Mouse (Mus musculus) hindbrain, embryonic 15.5 days (tissue): ENCODE results near the gene Pik3ca. TPM values are rescaled to one million over a fixed set of nuclear protein-coding genes. Genes with fewer than 3 reads are reported as not detected.

Experiments
- ATAC-seq: fragments of 200-750 bp; cut with Nextera tagmentation; 2 replicates; pipeline ENCODE4 v1.8.0; 2017; ENCODE audit warnings: low read depth, moderate number of reproducible peaks, moderate TSS enrichment; ENCODE audit not compliant: low FRiP score
- H3K27ac ChIP-seq: fragments of 300-500 bp; sonication (generic); replicated peaks from 2 replicates; pipeline ENCODE4 v1.5.1; 2015; ENCODE audit warnings: mild to moderate bottlenecking, inconsistent platforms
- H3K27me3 ChIP-seq: fragments of 300-500 bp; sonication (generic); 2 replicates; pipeline ENCODE4 v1.6.1; 2015; ENCODE audit warnings: control low read depth, inconsistent platforms
- H3K36me3 ChIP-seq: fragments of 300-500 bp; sonication (generic); 2 replicates; pipeline ENCODE4 v1.6.1; 2015; ENCODE audit warnings: control low read depth, inconsistent platforms
- H3K4me1 ChIP-seq: fragments of 300-500 bp; sonication (generic); replicated peaks from 2 replicates; pipeline ENCODE4 v1.6.1; 2015; ENCODE audit warnings: control low read depth, inconsistent platforms
- H3K4me2 ChIP-seq: fragments of 300-500 bp; sonication (generic); 2 replicates; pipeline ENCODE4 v1.6.1; 2015; ENCODE audit warnings: moderate library complexity, mild to moderate bottlenecking, inconsistent platforms
- H3K4me3 ChIP-seq: fragments of 300-500 bp; sonication (generic); 2 replicates; pipeline ENCODE4 v1.5.1; 2015; ENCODE audit warnings: mild to moderate bottlenecking, inconsistent platforms
- H3K9ac ChIP-seq: fragments of 300-500 bp; sonication (generic); 2 replicates; pipeline ENCODE4 v1.6.1; 2015; ENCODE audit warnings: inconsistent platforms
- H3K9me3 ChIP-seq: fragments of 300-500 bp; sonication (generic); 2 replicates; pipeline ENCODE4 v1.6.1; 2016; ENCODE audit warnings: control low read depth, inconsistent platforms
- WGBS: fragments of 180-500 bp; shearing (Covaris S2); methylation state at CpG from one replicate; pipeline ENCODE4 v1.1.7; 2015; 5-methylcytosine and 5-hydroxymethylcytosine counted together
- polyA plus RNA-seq: library from polyadenylated mRNA; unstranded; fragments of >200 nt; fragmentation: Nextera tagmentation; extraction: Ambion mirVana; gene quantifications from 2 replicates; pipeline ENCODE4 v1.2.1, GENCODE M21; 2015

Pik3ca gene
- polyA plus RNA-seq, 1 experiment from 2014 or later: 10.8 TPM

DNA sequence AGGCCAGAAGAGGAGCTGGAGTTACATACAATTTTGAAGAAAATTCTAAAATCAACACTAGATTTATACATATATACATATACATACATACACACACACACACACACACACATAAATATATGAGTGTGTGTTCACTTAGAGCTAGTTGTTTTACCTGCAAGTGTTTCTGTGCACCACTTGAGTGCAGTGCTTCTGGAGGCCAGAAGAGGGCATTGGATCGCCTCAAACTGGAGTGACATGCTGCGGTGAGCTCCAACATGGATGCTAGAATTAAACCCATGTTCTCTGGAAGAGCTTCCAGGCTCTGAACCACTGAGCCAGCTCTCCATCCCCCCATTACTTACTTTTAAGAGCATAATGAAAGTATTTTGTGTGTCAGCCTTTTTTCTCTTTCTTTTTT is 17.6 kb upstream of the Pik3ca start:
- H3K27me3 ChIP-seq: no peaks in the 10 kb centered on the region
- ATAC-seq: no peak
- 35% methylated on average over 2 of the region's 2 CpGs for WGBS

DNA sequence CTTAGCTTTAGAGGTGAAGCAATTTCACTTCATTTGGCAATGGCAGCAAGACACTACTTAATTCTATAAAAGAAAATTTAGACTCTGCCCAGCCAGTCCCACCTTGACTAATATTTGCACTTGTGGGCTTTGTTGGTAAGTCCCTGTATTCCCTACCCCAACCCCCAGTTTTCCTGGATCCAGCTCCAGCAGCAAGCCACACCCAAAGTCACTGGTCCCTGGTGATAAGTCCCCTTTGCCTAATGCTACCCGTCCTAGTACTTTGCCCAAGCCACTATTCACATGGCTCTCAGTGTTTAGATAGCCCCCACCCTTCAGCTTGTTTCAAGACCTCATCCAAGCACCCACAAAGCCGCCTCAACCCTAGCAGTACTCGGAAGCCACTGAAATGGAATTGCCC is 15.9 kb upstream of the Pik3ca start:
- H3K4me1 ChIP-seq: no peaks in the 10 kb centered on the region
- no peak for ATAC-seq
- H3K4me2 ChIP-seq: no peak overlapping the region
- H3K9me3 ChIP-seq: no peaks in the 10 kb centered on the region
- no peak overlapping the region for H3K27ac ChIP-seq
- no peaks in the 10 kb centered on the region for H3K36me3 ChIP-seq
- no peaks in the 10 kb centered on the region for H3K27me3 ChIP-seq
- WGBS: 78% methylated on average over 3 of the region's 3 CpGs
- H3K9ac ChIP-seq: no peak overlapping the region
- no peak overlapping the region for H3K4me3 ChIP-seq

More for the DNA sequence above, 17.6 kb upstream of the Pik3ca start:
- Histone ChIP-seq H3K4me1 (no peaks in the 10 kb centered on the region), H3K4me3 (no peak overlapping the region), H3K36me3 (no peaks in the 10 kb centered on the region), H3K4me2 (no peak overlapping the region), H3K27ac (no peak overlapping the region), H3K9me3 (no peaks in the 10 kb centered on the region), H3K9ac (no peak overlapping the region)

DNA sequence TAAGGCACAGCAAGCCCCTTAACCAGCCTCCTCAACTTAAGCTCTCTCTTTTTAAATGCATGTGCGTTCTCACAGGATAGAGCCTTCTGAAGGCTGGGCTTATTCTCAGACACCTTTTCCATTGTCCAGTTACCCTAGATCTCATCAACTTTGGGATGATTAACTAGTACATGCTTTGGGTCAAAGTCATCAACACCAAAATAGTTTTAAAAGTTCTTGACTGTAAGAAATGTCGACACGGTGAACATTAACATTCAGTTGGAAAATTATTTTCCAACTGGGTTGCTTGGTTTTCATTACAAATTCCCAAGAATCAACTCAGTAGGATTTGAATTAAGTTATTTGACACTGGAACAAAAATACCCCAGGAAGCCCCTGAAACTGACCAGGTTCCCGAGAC is 4.6 kb upstream of the Pik3ca start:
- H3K9ac ChIP-seq: no peak overlapping the region
- no peaks in the 10 kb centered on the region for H3K36me3 ChIP-seq
- no peaks in the 10 kb centered on the region for H3K27me3 ChIP-seq
- ATAC-seq: no peak
- H3K27ac ChIP-seq: no peak overlapping the region
- H3K4me1 ChIP-seq: peaks cover 6% of the 10 kb centered on the region
- no peak overlapping the region for H3K4me3 ChIP-seq
- no peaks in the 10 kb centered on the region for H3K9me3 ChIP-seq
- H3K4me2 ChIP-seq: no peak overlapping the region
- WGBS: 91% methylated on average over 4 of the region's 4 CpGs

- H3K9ac ChIP-seq: no peak overlapping the region
- H3K36me3 ChIP-seq: no peaks in the 10 kb centered on the region
- peaks cover 12% of the 10 kb centered on the region for H3K4me1 ChIP-seq
- H3K9me3 ChIP-seq: no peaks in the 10 kb centered on the region
- no peaks in the 10 kb centered on the region for H3K27me3 ChIP-seq
- 91% methylated on average over 8 of the region's 8 CpGs for WGBS
- H3K4me3 ChIP-seq: no peak overlapping the region
- no peak overlapping the region for H3K27ac ChIP-seq
- no peak overlapping the region for H3K4me2 ChIP-seq
- no peak for ATAC-seq
Measured at GRCm38 (mm10) chr3:32393986-32394385, 3.5 kb upstream of the Pik3ca start.

DNA sequence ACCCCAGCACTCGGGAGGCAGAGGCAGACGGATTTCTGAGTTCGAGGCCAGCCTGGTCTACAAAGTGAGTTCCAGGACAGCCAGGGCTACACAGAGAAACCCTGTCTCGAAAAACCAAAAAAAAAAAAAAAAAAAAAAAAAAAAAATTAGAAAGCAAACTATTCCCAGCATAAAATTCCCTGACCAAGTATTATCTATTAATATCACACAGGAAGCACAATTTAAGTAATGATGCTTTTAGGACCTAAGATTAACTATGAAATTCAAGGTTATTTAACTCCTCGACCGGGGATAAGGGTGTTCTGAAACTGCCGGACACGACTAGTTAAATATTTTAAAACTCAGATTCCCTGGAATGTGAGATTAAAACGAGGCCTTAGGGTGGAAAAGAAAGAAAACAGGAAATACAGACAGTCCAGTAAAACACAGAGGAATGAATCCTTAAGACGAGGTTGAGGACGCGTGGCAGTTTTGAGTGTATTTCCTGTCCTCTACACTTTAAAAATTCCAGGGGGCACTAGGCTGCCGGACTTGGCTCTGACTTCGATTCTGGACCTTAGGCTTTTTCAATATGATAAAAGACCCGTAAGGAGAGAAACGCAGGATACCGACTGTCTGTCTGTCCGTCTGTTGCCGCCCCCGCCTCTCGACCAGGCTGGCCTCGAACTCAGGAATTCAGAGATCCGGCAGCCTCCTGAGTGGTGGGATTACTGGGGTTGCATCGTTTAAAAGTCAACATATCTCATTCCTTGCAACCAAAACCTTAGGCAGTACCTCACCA is 1.5 kb upstream of the Pik3ca start:
- no peak for ATAC-seq
- Histone ChIP-seq H3K4me2 (peak overlapping the region; percentile 77), H3K4me3 (peak overlapping the region; percentile 83), H3K27ac (peak overlapping the region; percentile 96), H3K36me3 (no peaks in the 10 kb centered on the region), H3K9ac (peak overlapping the region; percentile 51), H3K27me3 (no peaks in the 10 kb centered on the region), H3K4me1 (peaks cover 29% of the 10 kb centered on the region), H3K9me3 (no peaks in the 10 kb centered on the region)
- WGBS: 27% methylated on average over 24 of the region's 24 CpGs

DNA sequence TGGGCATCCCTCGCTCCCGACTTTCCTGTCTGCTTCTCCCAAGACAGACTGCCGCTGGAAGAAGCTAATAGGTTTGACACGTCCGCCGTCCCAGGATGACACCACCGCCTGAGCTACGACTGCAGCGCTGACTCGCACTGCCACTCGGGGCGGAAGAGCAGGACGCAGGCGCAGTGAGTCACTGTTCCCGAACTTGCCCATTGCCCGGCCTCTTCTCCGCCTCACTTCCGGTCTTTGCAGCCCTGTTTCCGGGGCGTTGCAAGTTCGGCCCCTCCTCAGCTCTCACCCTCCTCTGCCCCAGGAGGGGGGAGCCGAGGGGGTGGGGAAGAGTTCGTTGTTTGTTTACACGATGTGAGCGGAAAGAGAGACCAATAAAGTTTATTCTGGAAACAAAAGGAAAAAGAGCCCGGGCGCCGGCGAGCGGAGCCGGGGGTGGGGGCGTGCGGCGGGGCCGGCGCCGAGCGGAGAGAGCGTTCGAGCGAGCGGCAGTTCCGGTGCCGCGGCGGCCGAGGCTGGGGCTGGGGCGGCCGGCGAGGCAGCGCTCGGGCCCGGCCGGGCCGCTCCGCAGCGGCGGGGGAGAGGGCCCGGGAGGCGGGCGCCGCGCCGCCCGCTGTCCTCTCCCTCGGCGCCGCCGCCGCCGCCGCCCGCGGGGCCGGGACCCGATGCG is 544 bp upstream of the Pik3ca start:
- H3K4me3 ChIP-seq: peak overlapping the region; percentile 83
- H3K27ac ChIP-seq: peak overlapping the region; percentile 96
- peak overlapping the region; percentile 77 for H3K4me2 ChIP-seq
- H3K27me3 ChIP-seq: no peaks in the 10 kb centered on the region
- no peaks in the 10 kb centered on the region for H3K36me3 ChIP-seq
- peak; percentile 99 for ATAC-seq
- no peaks in the 10 kb centered on the region for H3K9me3 ChIP-seq
- peaks cover 33% of the 10 kb centered on the region for H3K4me1 ChIP-seq
- H3K9ac ChIP-seq: peak overlapping the region; percentile 97
- under 1% methylated on average over 47 of the region's 77 CpGs for WGBS

GRCm38 (mm10) chr3:32398175-32398538 is 686 bp downstream of the Pik3ca start:
- no peak for ATAC-seq
- Histone ChIP-seq H3K27ac (peak overlapping the region; percentile 96), H3K9ac (peak overlapping the region; percentile 97), H3K9me3 (no peaks in the 10 kb centered on the region), H3K4me3 (peak overlapping the region; percentile 83), H3K27me3 (no peaks in the 10 kb centered on the region), H3K4me2 (peak overlapping the region; percentile 77), H3K4me1 (peaks cover 39% of the 10 kb centered on the region), H3K36me3 (no peaks in the 10 kb centered on the region)
- 1% methylated on average over 7 of the region's 7 CpGs for WGBS

- peak overlapping the region; percentile 29; the same call in 1 of the 2 replicates for H3K9ac ChIP-seq
- no peak for ATAC-seq
- H3K4me2 ChIP-seq: peak overlapping the region; percentile 77
- 33% methylated on average over 4 of the region's 4 CpGs for WGBS
- H3K4me1 ChIP-seq: peaks cover 39% of the 10 kb centered on the region
- no peak overlapping the region for H3K27ac ChIP-seq
- no peaks in the 10 kb centered on the region for H3K9me3 ChIP-seq
- no peaks in the 10 kb centered on the region for H3K27me3 ChIP-seq
- H3K4me3 ChIP-seq: peak overlapping the region; percentile 83
- no peaks in the 10 kb centered on the region for H3K36me3 ChIP-seq
Measured at GRCm38 (mm10) chr3:32398623-32399022, 1.2 kb downstream of the Pik3ca start.

DNA sequence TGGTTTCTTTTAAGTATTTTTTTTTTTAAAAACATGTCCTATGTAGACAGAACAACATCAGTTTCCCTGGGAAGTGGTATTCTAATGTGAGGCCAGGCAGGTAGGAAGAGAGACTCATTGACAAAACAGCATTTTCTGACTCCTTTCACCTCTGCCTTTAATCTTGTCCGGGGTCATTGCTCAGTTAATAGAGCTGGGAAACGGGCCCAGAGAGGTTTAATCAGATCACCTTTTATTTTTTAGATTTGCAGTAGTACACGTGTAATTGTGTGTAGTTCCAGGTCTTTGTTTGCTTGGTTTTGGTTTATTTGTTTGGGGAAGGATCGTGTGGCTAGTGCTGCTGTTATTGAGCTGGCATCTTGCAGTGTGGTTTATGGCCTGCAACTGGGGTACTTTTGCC is 1.9 kb downstream of the Pik3ca start:
- Histone ChIP-seq H3K4me1 (peaks cover 39% of the 10 kb centered on the region), H3K9ac (no peak overlapping the region), H3K36me3 (no peaks in the 10 kb centered on the region), H3K4me2 (no peak overlapping the region), H3K4me3 (no peak overlapping the region), H3K27me3 (no peaks in the 10 kb centered on the region), H3K9me3 (no peaks in the 10 kb centered on the region), H3K27ac (no peak overlapping the region)
- 51% methylated on average over 4 of the region's 4 CpGs for WGBS
- no peak for ATAC-seq

DNA sequence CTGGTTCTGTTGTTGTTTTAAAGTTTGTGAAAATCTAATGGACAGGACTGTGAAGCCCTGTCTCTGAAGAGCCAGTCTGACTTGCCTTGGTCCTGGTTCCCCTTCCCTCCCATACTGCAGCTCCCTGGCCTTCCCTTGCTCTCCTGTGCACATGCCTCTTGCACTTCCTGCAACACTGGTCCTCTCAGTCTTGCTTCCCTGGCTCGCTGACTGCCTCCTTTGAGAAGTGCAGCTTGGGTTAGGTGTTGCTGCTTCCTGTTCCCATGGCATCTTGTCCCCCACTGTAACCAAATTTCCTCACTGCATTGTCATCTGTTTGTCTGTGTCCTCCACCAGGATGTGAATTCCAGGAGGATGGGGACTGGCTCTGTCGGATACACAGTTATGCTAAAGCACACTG is 2.5 kb downstream of the Pik3ca start:
- 71% methylated on average over 2 of the region's 2 CpGs for WGBS
- H3K27me3 ChIP-seq: no peaks in the 10 kb centered on the region
- no peak overlapping the region for H3K9ac ChIP-seq
- H3K4me3 ChIP-seq: no peak overlapping the region
- ATAC-seq: no peak
- H3K4me1 ChIP-seq: peaks cover 39% of the 10 kb centered on the region
- no peak overlapping the region for H3K27ac ChIP-seq
- no peaks in the 10 kb centered on the region for H3K36me3 ChIP-seq
- H3K9me3 ChIP-seq: no peaks in the 10 kb centered on the region
- H3K4me2 ChIP-seq: no peak overlapping the region

- Histone ChIP-seq H3K4me1 (peaks cover 33% of the 10 kb centered on the region), H3K4me2 (no peak overlapping the region), H3K9ac (no peak overlapping the region), H3K27me3 (no peaks in the 10 kb centered on the region), H3K9me3 (no peaks in the 10 kb centered on the region), H3K27ac (no peak overlapping the region), H3K4me3 (no peak overlapping the region), H3K36me3 (no peaks in the 10 kb centered on the region)
- WGBS: 82% methylated on average over 3 of the region's 3 CpGs
- no peak for ATAC-seq
Measured at GRCm38 (mm10) chr3:32401591-32401990, 4.1 kb downstream of the Pik3ca start.

DNA sequence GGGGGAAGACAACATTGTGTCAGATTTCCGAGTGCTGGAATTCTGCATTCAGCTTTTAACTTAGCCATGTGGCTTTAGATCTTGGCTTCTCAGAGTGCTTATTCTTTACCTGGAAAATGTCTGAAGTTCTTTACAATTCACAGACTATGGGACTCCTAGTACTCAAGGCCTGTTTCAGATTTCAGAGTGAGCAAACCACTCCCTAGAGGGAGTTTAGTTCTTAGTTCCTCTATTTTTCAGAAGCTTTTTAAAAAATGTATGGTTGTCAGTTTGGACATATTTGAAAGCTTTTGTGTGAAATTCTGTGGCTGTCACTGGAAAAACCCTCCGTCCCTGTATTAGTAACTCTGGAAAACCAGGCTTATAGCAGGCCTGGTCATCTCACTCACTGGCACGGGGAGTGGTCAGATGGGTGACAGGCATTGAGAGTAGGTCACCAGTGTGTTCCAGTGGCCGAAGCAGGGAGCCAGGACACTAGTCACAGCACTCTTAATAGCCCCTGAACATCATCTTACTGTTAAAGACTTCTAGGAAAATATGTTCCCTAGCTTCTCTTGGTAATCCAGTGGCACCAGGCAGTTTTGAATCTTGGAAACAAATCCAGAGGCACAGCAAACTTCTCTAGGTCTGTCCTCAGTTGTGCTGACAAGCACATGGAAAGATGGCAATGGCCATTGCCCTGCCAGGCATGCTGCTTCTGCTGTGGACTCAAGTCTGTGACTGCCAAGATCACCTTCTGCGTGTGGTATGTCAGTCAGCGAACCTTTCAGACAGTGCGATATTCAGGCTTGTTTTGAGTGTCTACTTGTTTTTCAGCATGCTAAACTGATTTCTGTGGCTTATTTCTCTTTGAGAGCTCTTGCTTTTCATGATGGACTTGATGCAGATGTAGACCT is 5.8 kb downstream of the Pik3ca start:
- no peak for ATAC-seq
- Histone ChIP-seq H3K4me3 (no peak overlapping the region), H3K9me3 (no peaks in the 10 kb centered on the region), H3K27ac (no peak overlapping the region), H3K4me2 (no peak overlapping the region), H3K27me3 (no peaks in the 10 kb centered on the region), H3K36me3 (no peaks in the 10 kb centered on the region), H3K4me1 (peaks cover 33% of the 10 kb centered on the region), H3K9ac (no peak overlapping the region)
- WGBS: 85% methylated on average over 7 of the region's 7 CpGs
